Mouse (Mus musculus): Measurements from ENCODE around the gene Tub. TPM values are rescaled to one million over a fixed set of nuclear protein-coding genes. Genes with fewer than 3 reads are reported as not detected.

Tub gene
- polyA plus RNA-seq, 1 experiment, result 0.01 TPM

DNA sequence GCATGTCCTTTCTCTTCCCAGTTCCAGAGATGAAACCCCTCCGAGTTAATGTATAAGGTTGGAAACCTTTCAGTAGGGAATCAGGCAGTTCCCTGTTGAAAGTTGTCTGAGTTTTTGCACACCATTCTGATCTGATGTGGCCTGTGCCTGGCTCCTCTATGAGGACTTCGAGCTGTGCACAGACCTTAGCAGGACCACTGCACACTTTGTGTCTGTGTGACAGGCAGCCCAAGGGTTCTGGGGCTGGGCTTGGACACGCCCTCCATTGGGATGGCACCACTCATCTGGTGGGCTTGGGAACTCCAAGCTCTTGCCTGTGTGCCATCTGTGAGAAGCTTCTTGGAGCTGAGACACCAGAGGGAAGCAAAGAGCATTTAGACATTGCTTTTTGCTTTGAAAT, 81.2 kb downstream of the Tub start:
- H3K36me3 ChIP-seq (ENCODE audit: control insufficient read depth, insufficient read depth), result no peaks in the 10 kb centered on the region
- no peaks in the 10 kb centered on the region for H3K27me3 ChIP-seq (ENCODE audit: control insufficient read depth, insufficient read depth, insufficient read length)
- no peak for TF ChIP-seq CEBPB (IDR thresholded peaks at IDR 0.05; ENCODE audit: low read depth)
- no peak for TF ChIP-seq MYOG (IDR thresholded peaks at IDR 0.05; ENCODE audit: control insufficient read depth, extremely low read depth, insufficient read length)
- TF ChIP-seq FOSL1 (IDR thresholded peaks at IDR 0.05; ENCODE audit: insufficient read depth, low read length, poor library complexity, severe bottlenecking), result no peak
- TF ChIP-seq MAX (IDR thresholded peaks at IDR 0.05), result no peak
- no peak for TF ChIP-seq CTCF (IDR thresholded peaks at IDR 0.05; ENCODE audit: control insufficient read depth, insufficient read depth, insufficient read length)
- TF ChIP-seq MYOD1 (IDR thresholded peaks at IDR 0.05; ENCODE audit: control insufficient read depth, insufficient read length, low read depth), result no peak
- no peak for TF ChIP-seq USF1 (IDR thresholded peaks at IDR 0.05; ENCODE audit: low read depth)
- H3K79me3 ChIP-seq (ENCODE audit: low read depth), result no peaks in the 10 kb centered on the region
- no peak overlapping the region for H3K4me3 ChIP-seq (ENCODE audit: insufficient read depth, poor library complexity, severe bottlenecking)
- no peaks in the 10 kb centered on the region for H3K79me2 ChIP-seq (ENCODE audit: control insufficient read depth, insufficient read depth)
- no peak overlapping the region for H3ac ChIP-seq (ENCODE audit: control insufficient read depth, insufficient read length, low read depth)

DNA sequence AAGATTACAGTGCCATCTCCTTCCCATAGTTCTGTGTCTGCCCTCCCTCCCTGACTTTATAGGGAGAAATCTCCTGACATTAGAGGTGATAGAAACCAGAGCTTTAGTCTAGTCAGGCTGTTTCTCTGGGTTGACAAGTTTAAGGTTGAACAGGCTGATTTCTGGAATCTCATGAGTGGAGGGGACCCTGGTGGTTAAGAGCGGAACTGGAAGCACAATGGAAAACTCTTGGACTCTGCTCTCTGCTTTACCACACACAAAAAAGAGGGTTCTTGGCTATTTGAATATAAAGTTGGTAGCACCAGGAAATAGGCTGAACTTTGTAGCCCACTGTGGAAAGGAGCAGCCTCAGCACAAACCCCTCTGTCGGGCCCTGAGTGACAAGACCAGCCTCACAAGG, 81.9 kb downstream of the Tub start:
- Histone ChIP-seq H3K4me3 (ENCODE audit: insufficient read depth, poor library complexity, severe bottlenecking) (no peak overlapping the region), H3K36me3 (ENCODE audit: control insufficient read depth, insufficient read depth) (no peaks in the 10 kb centered on the region), H3K79me3 (ENCODE audit: low read depth) (no peaks in the 10 kb centered on the region), H3K27me3 (ENCODE audit: control insufficient read depth, insufficient read depth, insufficient read length) (no peaks in the 10 kb centered on the region), H3K79me2 (ENCODE audit: control insufficient read depth, insufficient read depth) (no peaks in the 10 kb centered on the region), H3ac (ENCODE audit: control insufficient read depth, insufficient read length, low read depth) (no peak overlapping the region)
- no peak for TF ChIP-seq FOSL1 (IDR thresholded peaks at IDR 0.05; ENCODE audit: insufficient read depth, low read length, poor library complexity, severe bottlenecking)
- TF ChIP-seq CTCF (IDR thresholded peaks at IDR 0.05; ENCODE audit: control insufficient read depth, insufficient read depth, insufficient read length), result no peak
- TF ChIP-seq MYOG (IDR thresholded peaks at IDR 0.05; ENCODE audit: control insufficient read depth, extremely low read depth, insufficient read length), result no peak
- no peak for TF ChIP-seq MYOD1 (IDR thresholded peaks at IDR 0.05; ENCODE audit: control insufficient read depth, insufficient read length, low read depth)
- TF ChIP-seq CEBPB (IDR thresholded peaks at IDR 0.05; ENCODE audit: low read depth), result no peak
- no peak for TF ChIP-seq MAX (IDR thresholded peaks at IDR 0.05)
- TF ChIP-seq USF1 (IDR thresholded peaks at IDR 0.05; ENCODE audit: low read depth), result no peak

DNA sequence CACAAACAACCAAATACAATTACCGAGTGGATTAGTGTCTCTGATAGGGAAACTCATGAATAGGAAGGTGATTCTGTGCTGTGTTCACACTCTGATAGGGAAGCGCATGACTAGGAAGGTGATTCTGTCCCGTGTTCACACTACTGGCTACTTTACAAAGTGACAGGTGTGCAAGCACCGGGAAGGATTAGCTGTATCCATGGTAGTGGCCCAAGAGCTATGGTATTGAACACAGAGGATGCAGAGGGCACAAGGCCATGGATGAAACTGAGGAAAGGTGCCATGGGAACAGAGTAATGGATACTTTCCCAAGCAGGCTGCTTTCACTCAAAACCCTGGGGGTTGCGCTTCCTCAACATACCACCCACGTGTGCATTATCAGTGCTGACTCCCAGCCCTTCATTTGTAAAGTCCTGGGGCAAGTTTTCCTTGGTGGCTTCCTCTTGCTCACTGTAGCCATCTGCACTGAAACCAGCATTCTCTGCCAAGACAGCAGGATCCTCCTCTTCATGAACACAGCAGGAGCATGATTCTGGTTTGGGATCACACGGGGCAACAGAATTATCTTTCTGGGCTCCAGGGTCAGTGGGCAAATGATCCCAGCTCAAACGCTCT, 88.1 kb downstream of the Tub start:
- no peaks in the 10 kb centered on the region for H3K36me3 ChIP-seq (ENCODE audit: control insufficient read depth, insufficient read depth)
- no peak overlapping the region for H3ac ChIP-seq (ENCODE audit: control insufficient read depth, insufficient read length, low read depth)
- H3K79me2 ChIP-seq (ENCODE audit: control insufficient read depth, insufficient read depth), result no peaks in the 10 kb centered on the region
- H3K79me3 ChIP-seq (ENCODE audit: low read depth), result no peaks in the 10 kb centered on the region
- H3K27me3 ChIP-seq (ENCODE audit: control insufficient read depth, insufficient read depth, insufficient read length), result no peaks in the 10 kb centered on the region
- no peak for TF ChIP-seq MYOD1 (IDR thresholded peaks at IDR 0.05; ENCODE audit: control insufficient read depth, insufficient read length, low read depth)
- H3K4me3 ChIP-seq (ENCODE audit: insufficient read depth, poor library complexity, severe bottlenecking), result no peak overlapping the region

DNA sequence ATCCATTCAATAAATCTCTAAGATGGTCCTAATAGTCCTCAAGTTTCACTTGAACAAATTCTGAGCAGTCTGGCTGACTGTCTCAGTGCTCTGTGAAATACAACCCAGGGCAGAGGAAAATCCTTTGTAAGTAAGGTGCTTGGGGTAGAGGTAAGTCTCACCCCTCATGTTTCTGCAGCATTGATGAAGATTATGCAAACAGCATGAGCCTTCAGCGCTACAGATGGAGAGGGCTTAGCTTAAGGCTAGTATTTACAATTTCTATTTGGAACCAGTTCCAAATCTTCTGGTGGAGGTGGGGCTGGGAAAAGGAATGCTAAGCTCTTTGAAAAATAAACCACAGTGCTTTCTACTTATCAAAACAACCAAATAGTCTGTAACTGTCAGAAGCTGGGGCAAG, 88.8 kb downstream of the Tub start:
- no peaks in the 10 kb centered on the region for H3K27me3 ChIP-seq (ENCODE audit: control insufficient read depth, insufficient read depth, insufficient read length)
- no peaks in the 10 kb centered on the region for H3K79me3 ChIP-seq (ENCODE audit: low read depth)
- no peak overlapping the region for H3ac ChIP-seq (ENCODE audit: control insufficient read depth, insufficient read length, low read depth)
- H3K4me3 ChIP-seq (ENCODE audit: insufficient read depth, poor library complexity, severe bottlenecking), result no peak overlapping the region
- no peaks in the 10 kb centered on the region for H3K36me3 ChIP-seq (ENCODE audit: control insufficient read depth, insufficient read depth)
- TF ChIP-seq MYOD1 (IDR thresholded peaks at IDR 0.05; ENCODE audit: control insufficient read depth, insufficient read length, low read depth) (no peak), MYOG (IDR thresholded peaks at IDR 0.05; ENCODE audit: control insufficient read depth, extremely low read depth, insufficient read length) (no peak), CEBPB (IDR thresholded peaks at IDR 0.05; ENCODE audit: low read depth) (no peak), USF1 (IDR thresholded peaks at IDR 0.05; ENCODE audit: low read depth) (no peak), FOSL1 (IDR thresholded peaks at IDR 0.05; ENCODE audit: insufficient read depth, low read length, poor library complexity, severe bottlenecking) (no peak), MAX (IDR thresholded peaks at IDR 0.05) (no peak), CTCF (IDR thresholded peaks at IDR 0.05; ENCODE audit: control insufficient read depth, insufficient read depth, insufficient read length) (no peak)
- no peaks in the 10 kb centered on the region for H3K79me2 ChIP-seq (ENCODE audit: control insufficient read depth, insufficient read depth)

DNA sequence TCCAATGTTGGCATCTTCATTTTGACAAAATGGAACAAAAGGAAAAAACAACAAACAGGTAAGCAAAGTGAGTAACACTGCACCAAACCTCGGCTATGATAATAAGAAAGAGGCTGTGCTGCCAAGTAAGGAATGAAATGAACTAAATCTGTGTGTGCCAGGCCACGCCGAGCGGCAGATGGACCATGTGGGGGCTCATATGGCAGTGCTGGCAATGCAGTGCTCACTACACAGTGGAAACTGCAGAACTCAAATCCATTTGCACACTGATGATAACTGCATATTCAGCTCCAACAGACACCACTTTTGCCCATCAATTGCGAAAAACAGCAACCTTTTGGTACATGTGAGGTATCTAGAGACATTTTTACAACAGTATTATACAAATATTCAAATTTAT, 89.3 kb downstream of the Tub start:
- H3ac ChIP-seq (ENCODE audit: control insufficient read depth, insufficient read length, low read depth), result no peak overlapping the region
- H3K4me3 ChIP-seq (ENCODE audit: insufficient read depth, poor library complexity, severe bottlenecking), result no peak overlapping the region
- TF ChIP-seq USF1 (IDR thresholded peaks at IDR 0.05; ENCODE audit: low read depth) (no peak), MYOG (IDR thresholded peaks at IDR 0.05; ENCODE audit: control insufficient read depth, extremely low read depth, insufficient read length) (no peak), FOSL1 (IDR thresholded peaks at IDR 0.05; ENCODE audit: insufficient read depth, low read length, poor library complexity, severe bottlenecking) (no peak), CEBPB (IDR thresholded peaks at IDR 0.05; ENCODE audit: low read depth) (no peak), MAX (IDR thresholded peaks at IDR 0.05) (no peak), CTCF (IDR thresholded peaks at IDR 0.05; ENCODE audit: control insufficient read depth, insufficient read depth, insufficient read length) (no peak), MYOD1 (IDR thresholded peaks at IDR 0.05; ENCODE audit: control insufficient read depth, insufficient read length, low read depth) (no peak)
- no peaks in the 10 kb centered on the region for H3K79me2 ChIP-seq (ENCODE audit: control insufficient read depth, insufficient read depth)
- no peaks in the 10 kb centered on the region for H3K36me3 ChIP-seq (ENCODE audit: control insufficient read depth, insufficient read depth)
- H3K79me3 ChIP-seq (ENCODE audit: low read depth), result no peaks in the 10 kb centered on the region
- H3K27me3 ChIP-seq (ENCODE audit: control insufficient read depth, insufficient read depth, insufficient read length), result no peaks in the 10 kb centered on the region

DNA sequence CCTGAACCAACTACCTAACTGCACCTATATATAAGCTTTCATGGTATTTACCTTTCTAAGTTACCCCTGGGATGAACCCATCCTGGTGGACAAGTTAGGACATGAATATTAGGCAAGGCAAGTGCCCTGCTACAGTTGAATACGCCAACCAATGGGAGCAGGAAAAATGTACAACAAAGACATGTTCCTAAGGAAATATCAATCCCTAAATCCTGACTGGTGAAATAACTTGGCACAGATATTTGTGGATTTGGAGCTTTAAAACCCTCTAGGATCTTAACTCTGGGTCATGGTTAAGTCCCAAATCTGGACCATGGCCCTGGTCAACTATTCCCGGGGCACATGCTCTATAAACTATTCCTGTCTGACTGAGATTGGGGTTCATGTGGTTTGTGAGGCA, 95.7 kb downstream of the Tub start:
- Histone ChIP-seq H3K27me3 (ENCODE audit: control insufficient read depth, insufficient read depth, insufficient read length) (no peaks in the 10 kb centered on the region), H3K79me2 (ENCODE audit: control insufficient read depth, insufficient read depth) (no peaks in the 10 kb centered on the region), H3K36me3 (ENCODE audit: control insufficient read depth, insufficient read depth) (no peaks in the 10 kb centered on the region), H3K79me3 (ENCODE audit: low read depth) (no peaks in the 10 kb centered on the region), H3K4me3 (ENCODE audit: insufficient read depth, poor library complexity, severe bottlenecking) (no peak overlapping the region), H3ac (ENCODE audit: control insufficient read depth, insufficient read length, low read depth) (no peak overlapping the region)
- no peak for TF ChIP-seq MYOD1 (IDR thresholded peaks at IDR 0.05; ENCODE audit: control insufficient read depth, insufficient read length, low read depth)
- TF ChIP-seq CEBPB (IDR thresholded peaks at IDR 0.05; ENCODE audit: low read depth), result no peak

Measured in C2C12 (cell line).